Mouse (Mus musculus) forebrain, embryonic 14.5 days (tissue): ENCODE data around the gene Actr1a. TPM values are rescaled to one million over a fixed set of nuclear protein-coding genes. Genes with fewer than 3 reads are reported as not detected.

ENCODE experiments used
- ATAC-seq: fragments of 200-750 bp; cut with Nextera tagmentation; 2 replicates; pipeline ENCODE4 v1.8.0; 2017; ENCODE audit warnings: mild to moderate bottlenecking, moderate library complexity
- DNase-seq: peaks from one replicate; pipeline ENCODE4 v3.0.0-alpha.2; 2015; ENCODE audit warnings: low spot score
- H3K27ac ChIP-seq: fragments of 300-500 bp; sonication (generic); 2 replicates; pipeline ENCODE4 v1.5.1; 2014; ENCODE audit warnings: low read depth, mild to moderate bottlenecking, control low read depth, low read length, moderate library complexity
- H3K27me3 ChIP-seq: fragments of 300-500 bp; sonication (generic); replicated peaks from 2 replicates; pipeline ENCODE4 v1.6.1; 2014; ENCODE audit warnings: low read length, control low read depth, mixed read lengths; ENCODE audit not compliant: control insufficient read depth, insufficient read depth
- H3K36me3 ChIP-seq: fragments of 300-500 bp; sonication (generic); 2 replicates; pipeline ENCODE4 v1.6.1; 2014; ENCODE audit warnings: low read length, control low read depth; ENCODE audit not compliant: control insufficient read depth, insufficient read depth
- H3K4me1 ChIP-seq: fragments of 300-500 bp; sonication (generic); 2 replicates; pipeline ENCODE4 v1.6.1; 2014; ENCODE audit warnings: antibody characterized with exemption, low read length, control low read depth; ENCODE audit not compliant: control insufficient read depth, insufficient read depth
- H3K4me2 ChIP-seq: fragments of 300-500 bp; sonication (generic); 2 replicates; pipeline ENCODE4 v1.6.1; 2014; ENCODE audit warnings: mild to moderate bottlenecking, control low read depth, low read length
- H3K4me3 ChIP-seq: fragments of 300-500 bp; sonication (generic); 2 replicates; pipeline ENCODE4 v1.5.1; 2014; ENCODE audit warnings: low read depth, low read length, control low read depth
- H3K9ac ChIP-seq: fragments of 300-500 bp; sonication (generic); 2 replicates; pipeline ENCODE4 v1.6.1; 2014; ENCODE audit warnings: mild to moderate bottlenecking, low read length, control low read depth, moderate library complexity
- H3K9me3 ChIP-seq: fragments of 300-500 bp; sonication (generic); replicated peaks from 2 replicates; pipeline ENCODE4 v1.6.1; 2016; ENCODE audit warnings: low read length, control low read depth, mixed read lengths; ENCODE audit not compliant: control insufficient read depth
- WGBS: fragments of 180-500 bp; shearing (Covaris S2); extraction: QIAGEN DNeasy Blood & Tissue Kit; methylation state at CpG from one replicate; pipeline ENCODE4 v1.1.7; 2014; 5-methylcytosine and 5-hydroxymethylcytosine counted together
- polyA plus RNA-seq: library from polyadenylated mRNA; unstranded; fragments of >200 nt; fragmentation: Nextera tagmentation; extraction: Ambion mirVana; gene quantifications from 2 replicates; pipeline ENCODE4 v1.2.1, GENCODE M21; 2014

Actr1a gene
- 402 and 428 TPM in 2 replicates for polyA plus RNA-seq

GRCm38 (mm10) chr19:46395109-46396009, at the start of gene Actr1a:
TSS of gene Actr1a (minus strand) at chr19:46395748.
- no peaks in the 10 kb centered on the region for H3K9me3 ChIP-seq
- peaks cover 29% of the 10 kb centered on the region for H3K4me1 ChIP-seq
- peak within 1 kb of the TSS; percentile 91 for H3K9ac ChIP-seq
- under 1% methylated on average over 51 of the region's 51 CpGs for WGBS
- no peaks in the 10 kb centered on the region for H3K27me3 ChIP-seq
- H3K4me3 ChIP-seq = peak within 1 kb of the TSS; percentile 76
- H3K4me2 ChIP-seq = peak within 1 kb of the TSS; percentile 97
- DNase-seq = peak; percentile 100
- peaks cover 16% of the 10 kb centered on the region for H3K36me3 ChIP-seq
- peak; percentile 96 for ATAC-seq
- H3K27ac ChIP-seq = peak within 1 kb of the TSS; percentile 84

DNA sequence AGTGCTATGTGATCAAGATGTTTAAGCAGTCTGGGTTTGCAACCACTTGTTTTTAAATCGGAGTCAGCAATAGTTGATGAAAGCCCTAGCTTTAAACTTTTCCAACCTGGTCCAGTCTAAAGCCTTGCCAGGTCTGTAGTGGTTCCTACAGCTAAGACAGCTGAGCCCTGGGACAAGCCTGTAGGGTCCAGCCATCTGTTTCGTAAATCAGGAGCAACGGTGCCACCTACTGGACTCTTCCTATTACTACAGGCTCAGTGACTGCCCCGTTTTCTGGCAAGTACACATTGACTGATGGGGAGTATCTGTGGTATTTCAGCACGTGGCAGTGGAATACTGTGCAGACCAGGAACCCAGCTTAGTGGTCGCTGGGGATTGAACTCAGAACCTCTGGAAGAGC, 48.7 kb upstream of the Actr1a start:
- DNase-seq (peak; percentile 91), ATAC-seq (peak; percentile 73)
- Histone ChIP-seq H3K36me3 (no peaks in the 10 kb centered on the region), H3K27me3 (no peaks in the 10 kb centered on the region), H3K4me1 (peaks cover 19% of the 10 kb centered on the region), H3K4me3 (no peak overlapping the region), H3K9me3 (no peaks in the 10 kb centered on the region), H3K9ac (no peak overlapping the region), H3K27ac (no peak overlapping the region), H3K4me2 (no peak overlapping the region)
- 5% methylated on average over 6 of the region's 6 CpGs for WGBS

GRCm38 (mm10) chr19:46443509-46443908, 48.0 kb upstream of the Actr1a start:
- DNase-seq (no peak), ATAC-seq (no peak)
- Histone ChIP-seq H3K9me3 (no peaks in the 10 kb centered on the region), H3K4me2 (no peak overlapping the region), H3K4me1 (peaks cover 19% of the 10 kb centered on the region), H3K9ac (no peak overlapping the region), H3K4me3 (no peak overlapping the region), H3K27ac (peak overlapping the region; percentile 39; the same call in 1 of the 2 replicates), H3K27me3 (no peaks in the 10 kb centered on the region), H3K36me3 (no peaks in the 10 kb centered on the region)
- WGBS = 6% methylated on average over 6 of the region's 6 CpGs

DNA sequence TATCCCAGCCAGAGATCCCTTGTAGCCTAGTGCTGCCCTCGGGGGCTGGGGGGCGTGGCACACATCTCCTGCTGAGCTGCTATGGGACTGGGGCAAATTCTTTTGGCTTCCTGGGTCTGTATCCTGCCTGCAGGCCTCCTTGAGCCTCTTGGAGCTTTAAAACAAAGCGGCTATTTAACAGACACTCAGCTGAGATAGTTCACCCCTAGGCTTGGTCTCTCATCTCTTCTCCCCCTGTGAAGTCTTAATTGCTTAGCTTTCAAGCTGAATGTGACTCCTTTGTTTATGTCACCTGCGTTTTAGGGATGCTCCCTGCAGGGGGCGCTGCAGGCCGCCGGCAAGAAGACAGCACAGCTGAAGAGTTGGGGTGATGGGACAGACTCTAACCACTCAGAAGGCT, 39.9 kb upstream of the Actr1a start:
- Histone ChIP-seq H3K36me3 (0 out of 2 replicates have a peak, but pooled peaks cover 3% of the 10 kb centered on the region), H3K9me3 (no peaks in the 10 kb centered on the region), H3K4me3 (no peak overlapping the region), H3K27ac (0 out of 2 replicates have a peak overlapping the region, but pooled peaks have one; percentile 9), H3K9ac (no peak overlapping the region), H3K4me2 (no peak overlapping the region), H3K4me1 (peaks cover 7% of the 10 kb centered on the region), H3K27me3 (no peaks in the 10 kb centered on the region)
- 5% methylated on average over 7 of the region's 7 CpGs for WGBS
- DNase-seq = peak; percentile 37
- no peak for ATAC-seq

- ATAC-seq = no peak
- Histone ChIP-seq H3K9me3 (no peaks in the 10 kb centered on the region), H3K4me3 (no peak overlapping the region), H3K4me1 (peaks cover 7% of the 10 kb centered on the region), H3K4me2 (no peak overlapping the region), H3K36me3 (0 out of 2 replicates have a peak, but pooled peaks cover 3% of the 10 kb centered on the region), H3K27me3 (no peaks in the 10 kb centered on the region), H3K9ac (no peak overlapping the region), H3K27ac (peak overlapping the region; percentile 21; the same call in 1 of the 2 replicates)
- 69% methylated on average over 9 of the region's 9 CpGs for WGBS
- no peak for DNase-seq
Observed at GRCm38 (mm10) chr19:46434591-46434990, 39.0 kb upstream of the Actr1a start.

- H3K27ac ChIP-seq = peak overlapping the region; percentile 21; the same call in 1 of the 2 replicates
- no peak for DNase-seq
Observed at GRCm38 (mm10) chr19:46434148-46434547, 38.6 kb upstream of the Actr1a start.

GRCm38 (mm10) chr19:46433712-46434111, 38.2 kb upstream of the Actr1a start:
- H3K9ac ChIP-seq = no peak overlapping the region
- 0 out of 2 replicates have a peak, but pooled peaks cover 3% of the 10 kb centered on the region for H3K36me3 ChIP-seq
- WGBS = 70% methylated on average over 7 of the region's 7 CpGs
- H3K4me2 ChIP-seq = no peak overlapping the region
- ATAC-seq = no peak
- H3K4me1 ChIP-seq = peaks cover 7% of the 10 kb centered on the region
- no peaks in the 10 kb centered on the region for H3K27me3 ChIP-seq
- H3K9me3 ChIP-seq = no peaks in the 10 kb centered on the region
- no peak for DNase-seq
- no peak overlapping the region for H3K4me3 ChIP-seq
- no peak overlapping the region for H3K27ac ChIP-seq

More at GRCm38 (mm10) chr19:46434148-46434547, 38.6 kb upstream of the Actr1a start:
- 75% methylated on average over 9 of the region's 9 CpGs for WGBS
- Histone ChIP-seq H3K9me3 (no peaks in the 10 kb centered on the region), H3K4me2 (no peak overlapping the region), H3K9ac (no peak overlapping the region), H3K4me1 (peaks cover 7% of the 10 kb centered on the region), H3K36me3 (0 out of 2 replicates have a peak, but pooled peaks cover 3% of the 10 kb centered on the region), H3K27me3 (no peaks in the 10 kb centered on the region), H3K4me3 (no peak overlapping the region)
- ATAC-seq = no peak

- no peak overlapping the region for H3K27ac ChIP-seq
- no peak overlapping the region for H3K9ac ChIP-seq
- H3K4me1 ChIP-seq = 0 out of 2 replicates have a peak, but pooled peaks cover 2% of the 10 kb centered on the region
- ATAC-seq (no peak), DNase-seq (no peak)
- no peak overlapping the region for H3K4me3 ChIP-seq
- H3K4me2 ChIP-seq = no peak overlapping the region
- H3K36me3 ChIP-seq = peaks cover 6% of the 10 kb centered on the region; the same call in 1 of the 2 replicates
- H3K27me3 ChIP-seq = no peaks in the 10 kb centered on the region
- H3K9me3 ChIP-seq = no peaks in the 10 kb centered on the region
Observed at GRCm38 (mm10) chr19:46429250-46429649, 33.7 kb upstream of the Actr1a start.

- H3K9me3 ChIP-seq = no peaks in the 10 kb centered on the region
- H3K27ac ChIP-seq = 0 out of 2 replicates have a peak overlapping the region, but pooled peaks have one; percentile 52
- DNase-seq = peak; percentile 46
Observed at GRCm38 (mm10) chr19:46426488-46426887, 30.9 kb upstream of the Actr1a start.

More at GRCm38 (mm10) chr19:46426488-46426887, 30.9 kb upstream of the Actr1a start:
- WGBS = 48% methylated on average over 12 of the region's 12 CpGs
- Histone ChIP-seq H3K4me2 (no peak overlapping the region), H3K4me1 (peaks cover 18% of the 10 kb centered on the region), H3K4me3 (no peak overlapping the region), H3K27me3 (no peaks in the 10 kb centered on the region), H3K36me3 (peaks cover 6% of the 10 kb centered on the region; the same call in 1 of the 2 replicates), H3K9ac (no peak overlapping the region)
- ATAC-seq = no peak
